Mouse (Mus musculus): ENCODE results near the gene Ccdc97.

Gene Ccdc97

DNA sequence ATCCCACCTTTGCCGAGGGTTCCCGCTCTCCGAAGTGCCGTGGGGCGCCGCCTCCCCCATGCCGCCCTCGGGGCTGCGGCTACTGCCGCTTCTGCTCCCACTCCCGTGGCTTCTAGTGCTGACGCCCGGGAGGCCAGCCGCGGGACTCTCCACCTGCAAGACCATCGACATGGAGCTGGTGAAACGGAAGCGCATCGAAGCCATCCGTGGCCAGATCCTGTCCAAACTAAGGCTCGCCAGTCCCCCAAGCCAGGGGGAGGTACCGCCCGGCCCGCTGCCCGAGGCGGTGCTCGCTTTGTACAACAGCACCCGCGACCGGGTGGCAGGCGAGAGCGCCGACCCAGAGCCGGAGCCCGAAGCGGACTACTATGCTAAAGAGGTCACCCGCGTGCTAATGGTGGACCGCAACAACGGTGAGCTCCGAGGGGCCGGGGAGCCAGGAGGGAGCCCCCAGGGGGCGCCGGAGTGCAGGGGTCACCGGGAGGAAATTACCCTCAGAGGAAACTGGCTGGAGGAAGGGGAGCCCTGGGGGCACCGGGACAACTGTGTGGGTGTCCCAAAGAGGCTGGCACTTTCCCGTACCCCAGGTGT, 31.0 kb downstream of the Ccdc97 start:
- DNase-seq = peak; percentile 39 to 48

DNA sequence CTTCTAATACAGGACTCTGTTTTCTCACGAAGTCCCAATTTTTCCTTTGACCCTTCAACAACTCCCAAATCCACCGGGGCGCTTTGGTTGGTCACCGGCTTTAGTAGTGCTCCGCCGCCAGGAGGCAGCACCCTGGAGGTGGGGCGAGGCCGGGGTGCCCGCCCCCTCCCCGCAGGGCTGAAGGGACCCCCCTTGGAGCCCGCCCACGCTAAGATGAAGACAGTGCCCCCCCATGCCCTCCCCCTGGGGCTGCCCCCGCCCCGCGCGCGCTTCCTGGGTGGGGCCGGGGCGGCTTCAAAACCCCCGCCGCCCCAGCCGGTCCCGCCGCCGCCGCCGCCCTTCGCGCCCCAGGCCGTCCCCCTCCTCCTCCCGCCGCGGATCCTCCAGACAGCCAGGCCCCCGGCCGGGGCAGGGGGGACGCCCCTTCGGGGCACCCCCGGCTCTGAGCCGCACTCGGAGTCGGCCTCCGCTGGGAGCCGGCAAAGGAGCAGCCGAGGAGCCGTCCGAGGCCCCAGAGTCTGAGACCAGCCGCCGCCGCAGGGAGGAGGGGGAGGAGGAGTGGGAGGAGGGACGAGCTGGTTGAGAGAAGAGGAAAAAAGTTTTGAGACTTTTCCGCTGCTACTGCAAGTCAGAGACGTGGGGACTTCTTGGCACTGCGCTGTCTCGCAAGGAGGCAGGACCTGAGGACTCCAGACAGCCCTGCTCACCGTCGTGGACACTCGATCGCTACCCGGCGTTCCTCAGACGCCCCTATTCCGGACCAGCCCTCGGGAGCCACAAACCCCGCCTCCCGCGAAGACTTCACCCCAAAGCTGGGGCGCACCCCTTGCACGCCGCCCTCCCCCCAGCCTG, 32.0 kb downstream of the Ccdc97 start, which contains the start of gene Tgfb1:
TSS of gene Tgfb1 (plus strand) at position 323 of the 852 bp plus-strand sequence.
- peak in 1 of 2 experiments; percentile 55 for DNase-seq

- no peak for DNase-seq
These were observed 32.9 kb downstream of the Ccdc97 start for GRCm38 (mm10) chr7:25685926-25686470.

GRCm38 (mm10) chr7:25684659-25685058, 34.2 kb downstream of the Ccdc97 start:
- no peak for DNase-seq

- DNase-seq = no peak
These were observed 35.3 kb downstream of the Ccdc97 start for GRCm38 (mm10) chr7:25683474-25684180.

GRCm38 (mm10) chr7:25681341-25682231, 37.3 kb downstream of the Ccdc97 start:
- DNase-seq = peak in 1 of 2 experiments; percentile 49

DNA sequence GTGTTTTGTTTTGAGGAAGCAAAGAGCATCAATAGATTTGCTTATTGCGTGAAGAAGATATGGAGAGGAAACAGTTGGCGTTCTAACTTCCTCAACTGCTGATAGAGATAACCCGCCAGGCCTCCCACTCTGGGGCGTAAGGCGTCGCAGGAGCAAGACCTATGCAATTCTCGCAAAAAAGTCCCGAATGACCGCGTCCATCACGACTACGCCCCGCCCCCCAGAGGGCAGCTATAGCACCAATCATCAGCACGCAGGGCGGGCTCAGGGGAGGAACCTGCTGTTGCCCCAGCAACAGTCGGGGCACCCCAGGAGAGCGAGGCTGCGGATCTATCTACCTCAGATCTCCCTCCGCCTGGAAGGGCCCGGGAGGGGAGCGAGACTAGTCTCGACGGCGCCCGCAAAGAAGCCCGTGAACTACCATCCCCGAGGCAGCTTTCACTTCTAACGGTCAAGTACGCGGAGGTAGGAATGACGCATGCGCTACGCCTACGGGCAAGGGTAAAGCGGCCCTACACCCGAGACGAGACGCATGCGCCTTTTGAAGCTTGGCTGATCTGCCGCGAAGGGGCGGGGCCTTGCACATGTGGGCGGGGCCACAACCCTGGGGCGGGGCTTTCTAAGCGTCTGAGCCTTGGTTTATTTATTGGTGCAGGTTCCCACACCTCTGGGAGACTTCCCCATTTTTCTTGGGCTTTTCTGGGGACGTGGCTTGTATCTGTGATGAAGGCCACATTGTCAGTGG, 38.2 kb downstream of the Ccdc97 start, which contains the start of gene B9d2:
TSS of gene B9d2 (plus strand) at position 267 of the 745 bp plus-strand sequence.
- DNase-seq = peak; percentile 96

- peak; percentile 31 to 43 for DNase-seq
These were observed 38.9 kb downstream of the Ccdc97 start for GRCm38 (mm10) chr7:25679971-25680370.

DNA sequence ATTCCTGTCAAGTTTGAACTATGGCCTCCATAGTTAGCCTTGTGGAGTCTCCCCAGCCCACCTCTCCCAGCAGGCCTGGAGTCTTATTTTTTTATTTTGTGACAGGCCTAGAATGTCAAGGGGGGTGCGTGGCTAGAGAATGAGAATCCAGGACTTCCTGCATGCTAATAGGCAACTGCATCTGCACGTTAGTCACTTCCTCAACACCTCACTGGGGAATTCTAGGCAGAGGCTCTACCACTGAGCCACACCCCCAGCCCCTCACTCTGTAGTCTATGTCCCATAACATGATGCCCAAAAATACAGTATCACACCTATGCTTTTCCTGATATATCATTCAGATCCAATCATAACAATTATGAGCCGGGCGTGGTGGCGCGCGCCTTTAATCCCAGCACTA, 41.9 kb downstream of the Ccdc97 start:
- DNase-seq = no peak

GRCm38 (mm10) chr7:25676085-25676781, 42.7 kb downstream of the Ccdc97 start:
- peak; percentile 100 for DNase-seq

- DNase-seq = peak in 1 of 2 experiments; percentile 39
These were observed 43.5 kb downstream of the Ccdc97 start for GRCm38 (mm10) chr7:25675405-25675804.

DNA sequence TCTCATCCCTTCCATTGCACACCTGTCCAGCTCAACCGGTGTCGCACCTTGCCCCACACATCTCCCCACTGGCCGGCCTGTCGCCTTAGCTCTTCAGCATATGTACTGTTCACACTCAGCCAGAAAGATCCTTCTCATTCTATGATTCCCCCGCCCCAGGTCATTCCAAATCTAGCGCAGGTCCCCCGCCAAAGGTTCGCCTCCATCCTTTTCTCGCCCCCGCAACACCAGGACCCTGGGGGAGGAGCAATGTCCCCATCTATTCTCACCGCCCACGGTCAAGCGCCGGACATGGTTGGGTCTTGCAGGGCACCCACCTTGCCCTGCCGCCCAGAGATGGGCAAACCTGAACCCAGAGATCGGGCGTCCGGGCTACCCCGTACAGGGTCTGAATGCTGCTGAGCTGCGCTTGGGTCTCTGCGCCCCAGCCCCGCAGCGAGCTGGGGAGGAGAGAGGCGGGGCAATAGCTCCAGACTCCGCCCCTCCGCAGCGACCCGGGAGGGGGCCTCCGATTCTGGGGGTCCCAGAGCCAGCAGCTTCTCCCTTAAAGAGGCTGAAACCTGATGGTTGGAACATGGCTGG, 44.1 kb downstream of the Ccdc97 start, which contains the start of gene Tmem91:
TSS of gene Tmem91 (minus strand) at position 448 of the 582 bp plus-strand sequence.
- DNase-seq = peak; percentile 47 to 63

GRCm38 (mm10) chr7:25674297-25674696, 44.6 kb downstream of the Ccdc97 start:
- DNase-seq = no peak

DNA sequence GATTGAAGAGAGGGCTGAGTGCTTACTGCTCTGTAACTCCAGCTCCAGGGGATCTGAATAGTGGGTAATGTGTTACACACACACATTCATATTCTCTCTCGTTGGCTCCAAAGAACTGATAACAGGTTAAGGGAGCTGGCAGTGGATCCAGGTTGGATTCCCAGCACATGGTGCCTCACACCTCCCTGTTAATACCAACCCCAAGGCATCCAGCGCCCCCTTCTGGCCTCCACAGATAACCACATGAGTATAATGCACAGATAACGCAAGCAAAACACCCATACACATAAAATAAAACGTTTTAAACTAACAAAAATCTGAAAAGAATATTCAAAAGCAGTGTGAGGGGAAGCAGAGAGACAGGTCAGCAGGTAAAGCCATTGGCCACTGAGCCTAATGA, 46.4 kb downstream of the Ccdc97 start:
- no peak for DNase-seq

DNA sequence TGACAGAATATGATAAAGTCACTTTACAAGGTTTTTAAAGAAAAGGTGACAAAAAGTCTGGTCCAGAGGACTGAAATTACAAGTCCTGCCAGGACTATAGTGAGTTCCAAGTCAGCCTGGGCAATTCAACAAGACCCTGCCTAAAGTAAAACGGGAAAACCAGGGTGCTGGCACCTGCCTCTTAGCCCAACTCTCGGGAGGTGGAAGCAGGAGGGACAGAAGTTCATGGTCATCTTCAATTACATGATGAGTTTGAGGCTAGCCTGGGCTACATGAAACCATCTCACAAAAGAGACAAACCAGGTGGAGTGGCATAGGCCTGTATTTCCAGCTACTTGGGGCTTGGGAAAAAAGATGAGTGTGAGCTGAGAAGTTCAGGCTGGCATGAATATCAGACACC, 47.2 kb downstream of the Ccdc97 start:
- DNase-seq = no peak

GRCm38 (mm10) chr7:25670096-25670495, 48.8 kb downstream of the Ccdc97 start:
- no peak for DNase-seq

- no peak for DNase-seq
These were observed 49.3 kb downstream of the Ccdc97 start for GRCm38 (mm10) chr7:25669631-25670030.

DNA sequence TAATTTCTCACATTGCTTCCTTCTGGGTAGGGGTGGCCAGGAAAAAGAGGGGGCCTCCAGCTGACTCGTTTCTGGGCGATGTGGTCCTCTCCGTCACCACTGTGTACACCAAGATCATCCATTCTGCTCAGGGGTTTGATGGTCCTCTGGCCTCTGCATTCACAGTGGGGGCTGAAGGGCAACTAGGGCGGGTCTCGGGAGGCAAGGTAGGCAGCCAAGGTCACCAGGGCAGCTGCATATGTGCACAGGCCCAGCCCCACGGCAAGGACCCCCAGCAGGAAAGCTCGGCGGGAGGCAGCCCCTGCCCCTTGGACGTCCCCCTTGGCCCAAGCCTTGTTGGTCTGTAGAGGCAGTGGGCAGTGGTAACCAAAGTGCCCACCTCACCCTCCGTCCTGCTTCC, 49.7 kb downstream of the Ccdc97 start:
- DNase-seq = no peak

GRCm38 (mm10) chr7:25666381-25666780, 52.5 kb downstream of the Ccdc97 start:
- no peak for DNase-seq
